Mouse (Mus musculus) brown adipose tissue, adult 24 weeks (tissue): Measurements from ENCODE around the gene Nme4. TPM values are rescaled to one million over a fixed set of nuclear protein-coding genes. Genes with fewer than 3 reads are reported as not detected.
"Not testable (repeated sequence)": the region's sequence is repeated elsewhere in the genome, so short reads cannot be mapped to it uniquely, and the experiment has no call there.

ENCODE experiments used
- H3K27ac ChIP-seq: fragments of 200-500 bp; replicated peaks from 2 replicates; pipeline ENCODE4 v1.5.1; 2012; ENCODE audit warnings: low read depth, mild to moderate bottlenecking, low read length
- H3K4me1 ChIP-seq: fragments of 200-500 bp; 2 replicates; pipeline ENCODE4 v1.6.1; 2012; ENCODE audit warnings: low read length, mixed read lengths; ENCODE audit not compliant: control insufficient read depth, insufficient read depth, insufficient read length
- H3K4me3 ChIP-seq: fragments of 200-500 bp; 2 replicates; pipeline ENCODE4 v1.5.1; 2012; ENCODE audit warnings: low read depth, mild to moderate bottlenecking, low read length, moderate library complexity; ENCODE audit not compliant: insufficient read depth
- polyA plus RNA-seq: library from polyadenylated mRNA; stranded (reverse); fragments of >200 nt; gene quantifications from 2 replicates; pipeline ENCODE4 v1.2.4, GENCODE M21; 2012; ENCODE audit not compliant: missing spikeins, insufficient read depth, insufficient read length

The Nme4 gene
- polyA plus RNA-seq, 1 experiment: 5.5 TPM

GRCm38 (mm10) chr17:26099316-26099715 is 3.9 kb upstream of the Nme4 start:
- not testable (repeated sequence) for H3K4me1 ChIP-seq, H3K27ac ChIP-seq, H3K4me3 ChIP-seq

- no peaks in the 10 kb centered on the region for H3K4me1 ChIP-seq
- H3K4me3 ChIP-seq: no peak overlapping the region
- H3K27ac ChIP-seq: no peak overlapping the region
These were observed 3.1 kb upstream of the Nme4 start for GRCm38 (mm10) chr17:26098461-26098860.

DNA sequence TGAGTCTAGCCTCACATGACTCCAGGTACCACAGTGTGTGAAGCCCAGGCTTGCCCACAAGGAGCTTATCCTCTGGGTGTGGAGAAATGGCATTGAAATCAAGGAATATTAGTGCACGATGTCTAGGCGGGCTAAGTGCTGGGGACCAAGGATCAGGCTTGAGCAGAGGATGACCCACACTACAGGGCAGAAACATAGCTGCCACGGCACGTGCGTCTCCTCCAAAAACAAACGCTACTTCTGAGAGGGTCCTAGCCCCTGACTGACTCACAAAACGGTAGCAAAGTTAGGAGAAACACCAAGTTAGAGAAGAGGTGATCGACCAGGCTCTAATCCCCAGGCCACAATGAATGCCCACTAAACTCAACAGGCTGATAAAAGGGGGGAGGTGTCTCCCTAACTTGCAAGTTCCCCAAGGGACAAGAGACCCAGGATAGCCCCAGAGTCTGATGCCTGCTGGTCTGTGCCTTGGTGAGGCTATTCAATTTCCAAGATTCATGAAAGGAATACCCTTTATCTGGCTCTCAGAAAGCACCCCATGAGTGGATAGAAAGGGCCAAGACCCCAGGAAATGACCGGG is 781 bp downstream of the Nme4 start:
- no peaks in the 10 kb centered on the region for H3K4me1 ChIP-seq
- H3K27ac ChIP-seq: no peak overlapping the region
- H3K4me3 ChIP-seq: peak overlapping the region; percentile 87

- peak within 1 kb of the TSS; percentile 84 for H3K4me3 ChIP-seq
- H3K27ac ChIP-seq: peak within 1 kb of the TSS; percentile 74
These were observed 5.3 kb downstream of the Nme4 start, which contains the start of gene Decr2 for GRCm38 (mm10) chr17:26089905-26090632. Gene Decr2, minus strand, starts transcription at chr17:26090337.

GRCm38 (mm10) chr17:26087059-26087564 is 8.3 kb downstream of the Nme4 start:
- no peak overlapping the region for H3K4me3 ChIP-seq
- no peaks in the 10 kb centered on the region for H3K4me1 ChIP-seq
- H3K27ac ChIP-seq: no peak overlapping the region

More at GRCm38 (mm10) chr17:26089905-26090632, 5.3 kb downstream of the Nme4 start, which contains the start of gene Decr2:
- no peaks in the 10 kb centered on the region for H3K4me1 ChIP-seq

DNA sequence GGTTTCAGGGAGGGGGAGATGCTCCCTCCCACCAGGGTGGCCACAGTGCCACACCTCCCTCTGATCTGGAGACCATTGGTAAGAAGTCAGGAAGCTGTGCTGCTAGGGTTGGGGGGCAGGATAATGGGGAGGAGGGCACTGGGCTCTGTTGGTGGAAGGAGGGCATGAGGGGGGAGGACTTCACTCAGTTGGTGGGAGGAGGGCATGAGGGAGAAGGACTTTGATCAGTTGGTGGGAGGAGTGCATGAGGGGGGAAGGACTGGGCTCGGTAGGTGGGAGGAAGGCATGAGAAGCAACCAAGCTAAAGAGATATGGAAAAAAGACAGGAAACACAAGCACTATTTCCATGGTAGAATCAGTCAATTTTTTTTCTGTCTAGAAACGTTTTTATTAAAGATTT is 14.5 kb downstream of the Nme4 start:
- H3K4me3 ChIP-seq: no peak overlapping the region
- no peak overlapping the region for H3K27ac ChIP-seq
- H3K4me1 ChIP-seq: no peaks in the 10 kb centered on the region

GRCm38 (mm10) chr17:26078851-26079250 is 16.6 kb downstream of the Nme4 start:
- Histone ChIP-seq H3K4me3 (no peak overlapping the region), H3K4me1 (no peaks in the 10 kb centered on the region), H3K27ac (no peak overlapping the region)

- H3K27ac ChIP-seq: no peak overlapping the region
- no peak overlapping the region for H3K4me3 ChIP-seq
These were observed 20.2 kb downstream of the Nme4 start for GRCm38 (mm10) chr17:26075246-26075645.

GRCm38 (mm10) chr17:26070136-26070535 is 25.3 kb downstream of the Nme4 start:
- H3K4me3 ChIP-seq: peak overlapping the region; percentile 80
- peaks cover 15% of the 10 kb centered on the region for H3K4me1 ChIP-seq
- H3K27ac ChIP-seq: no peak overlapping the region

More at GRCm38 (mm10) chr17:26075246-26075645, 20.2 kb downstream of the Nme4 start:
- H3K4me1 ChIP-seq: no peaks in the 10 kb centered on the region

- Histone ChIP-seq H3K27ac (peak within 1 kb of the TSS; percentile 11; the same call in 1 of the 2 replicates), H3K4me1 (peaks cover 20% of the 10 kb centered on the region), H3K4me3 (peak within 1 kb of the TSS; percentile 80)
These were observed 26.3 kb downstream of the Nme4 start, which contains the start of gene Rab11fip3 for GRCm38 (mm10) chr17:26068831-26069739. Gene Rab11fip3, minus strand, starts transcription at chr17:26069555.

DNA sequence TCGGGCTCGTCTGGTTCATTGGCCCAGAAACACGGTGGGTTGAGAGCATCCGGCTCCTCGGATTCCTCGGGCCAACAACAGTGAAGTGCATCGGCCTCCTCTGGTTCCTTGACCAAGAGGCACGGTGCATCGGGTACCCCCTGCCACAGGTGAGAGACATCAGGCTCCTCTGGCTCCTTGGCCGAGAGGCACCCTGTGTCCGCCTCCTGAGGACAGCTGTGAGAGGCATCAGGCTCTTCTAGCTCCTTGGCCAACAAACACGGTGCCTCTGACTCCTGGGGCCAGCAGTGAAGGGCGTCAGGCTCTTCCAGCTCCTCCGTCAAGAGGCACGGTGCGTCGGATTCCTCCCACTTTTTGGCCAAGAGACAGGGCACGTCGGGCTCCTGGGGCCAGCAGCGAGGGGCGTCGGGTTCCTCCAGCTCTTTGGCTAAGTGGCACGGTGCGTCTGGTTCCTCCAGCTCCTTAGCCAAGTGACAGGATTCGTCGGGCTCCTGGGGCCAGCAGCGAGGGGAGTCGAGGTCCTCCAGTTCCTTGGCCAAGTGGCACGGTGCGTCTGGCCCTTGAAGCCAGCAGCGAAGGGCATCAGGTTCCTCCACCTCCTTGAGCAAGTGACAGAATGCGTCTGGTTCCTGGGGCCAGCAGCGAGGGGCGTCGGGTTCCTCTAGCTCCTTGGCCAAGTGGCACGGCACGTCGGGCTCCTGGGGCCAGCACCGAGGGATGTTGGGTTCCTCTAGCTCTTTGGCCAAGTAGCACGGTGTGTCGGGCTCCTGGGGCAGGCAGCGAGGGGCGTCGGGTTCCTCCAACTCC is 27.2 kb downstream of the Nme4 start:
- H3K27ac ChIP-seq: no peak overlapping the region
- peaks cover 20% of the 10 kb centered on the region for H3K4me1 ChIP-seq
- H3K4me3 ChIP-seq: peak overlapping the region; percentile 80

DNA sequence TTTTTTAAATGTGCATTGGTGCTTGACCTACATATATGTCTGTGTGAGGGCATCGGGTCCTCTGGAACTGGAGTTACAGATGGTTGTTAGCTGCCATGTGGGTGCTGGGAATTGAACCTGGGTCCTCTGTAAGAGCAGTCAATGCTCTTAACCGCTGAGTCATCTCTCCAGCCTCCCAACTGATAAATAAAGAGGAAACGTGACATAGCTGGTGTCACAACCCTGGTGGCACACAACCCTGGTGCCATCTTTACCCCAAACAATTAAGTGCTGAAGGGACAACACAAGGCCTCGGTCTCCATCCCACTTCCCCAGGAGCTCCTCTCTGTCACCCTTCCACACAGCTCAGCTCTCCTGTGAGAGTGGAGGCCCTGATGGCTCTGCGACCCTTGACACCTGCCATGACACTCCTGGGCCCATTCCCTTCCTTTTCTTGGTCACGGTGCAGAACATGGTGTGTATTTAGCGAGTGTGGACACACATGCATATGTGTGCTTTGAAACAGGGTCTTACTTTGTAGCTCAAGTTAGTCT is 28.8 kb downstream of the Nme4 start:
- H3K4me1 ChIP-seq: peaks cover 20% of the 10 kb centered on the region
- no peak overlapping the region; the same call in 1 of the 2 replicates for H3K4me3 ChIP-seq
- no peak overlapping the region for H3K27ac ChIP-seq

GRCm38 (mm10) chr17:26064916-26065315 is 30.5 kb downstream of the Nme4 start:
- Histone ChIP-seq H3K4me1 (peaks cover 20% of the 10 kb centered on the region), H3K27ac (no peak overlapping the region), H3K4me3 (no peak overlapping the region)
